Mouse (Mus musculus) mesoderm, embryonic 11.5 days (tissue): ENCODE measurements around the gene Pdgfra.

ENCODE experiments used
- DNase-seq: peaks from one replicate; pipeline ENCODE4 v3.0.0-alpha.2; 2012; ENCODE audit warnings: low read depth, low spot score

Pdgfra gene

DNA sequence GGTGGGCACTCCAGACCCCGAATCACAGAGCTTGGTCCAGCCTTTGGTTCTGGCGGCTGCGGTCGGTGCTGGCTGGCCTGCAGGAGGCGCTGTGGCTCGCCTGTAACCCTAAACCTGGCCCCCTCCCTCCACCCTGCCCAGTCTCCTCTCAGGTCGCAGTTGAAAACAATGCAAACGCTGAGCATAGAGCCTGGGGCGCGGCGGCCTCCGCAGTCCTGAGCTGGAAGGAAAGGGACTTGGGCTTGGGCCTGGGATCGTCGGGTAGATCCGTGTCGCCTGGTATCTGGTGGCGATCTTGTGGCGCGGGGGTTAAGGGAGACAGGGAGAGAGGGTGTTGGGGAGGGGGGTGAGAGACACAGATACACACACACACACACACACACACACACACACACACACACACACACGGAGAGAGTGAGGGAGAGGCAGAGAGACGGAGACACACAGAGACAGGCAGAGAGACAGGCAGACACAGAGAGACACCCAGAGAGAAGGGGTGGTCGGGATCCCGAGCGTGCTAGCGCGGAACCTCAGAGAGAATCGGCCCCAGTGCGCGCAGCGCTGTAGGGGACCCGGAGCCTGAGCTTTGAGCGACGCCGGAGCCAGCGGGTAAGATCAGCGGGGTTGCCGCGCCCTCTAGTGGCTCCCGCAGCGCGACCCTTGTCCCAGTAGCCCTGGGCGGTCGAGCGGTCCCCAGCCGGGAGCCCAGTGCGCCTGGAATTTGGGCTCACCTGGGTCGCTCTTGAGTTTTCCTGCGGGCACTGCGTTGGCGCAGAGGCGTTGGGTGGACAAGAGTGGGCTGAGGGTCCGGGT, 3.9 kb downstream of the Pdgfra start:
- DNase-seq, result peak; percentile 90

GRCm38 (mm10) chr5:75156554-75157036, 4.5 kb downstream of the Pdgfra start:
- DNase-seq, result peak; percentile 62

- peak; percentile 89 for DNase-seq
These were observed 4.9 kb downstream of the Pdgfra start for GRCm38 (mm10) chr5:75157038-75157437.

DNA sequence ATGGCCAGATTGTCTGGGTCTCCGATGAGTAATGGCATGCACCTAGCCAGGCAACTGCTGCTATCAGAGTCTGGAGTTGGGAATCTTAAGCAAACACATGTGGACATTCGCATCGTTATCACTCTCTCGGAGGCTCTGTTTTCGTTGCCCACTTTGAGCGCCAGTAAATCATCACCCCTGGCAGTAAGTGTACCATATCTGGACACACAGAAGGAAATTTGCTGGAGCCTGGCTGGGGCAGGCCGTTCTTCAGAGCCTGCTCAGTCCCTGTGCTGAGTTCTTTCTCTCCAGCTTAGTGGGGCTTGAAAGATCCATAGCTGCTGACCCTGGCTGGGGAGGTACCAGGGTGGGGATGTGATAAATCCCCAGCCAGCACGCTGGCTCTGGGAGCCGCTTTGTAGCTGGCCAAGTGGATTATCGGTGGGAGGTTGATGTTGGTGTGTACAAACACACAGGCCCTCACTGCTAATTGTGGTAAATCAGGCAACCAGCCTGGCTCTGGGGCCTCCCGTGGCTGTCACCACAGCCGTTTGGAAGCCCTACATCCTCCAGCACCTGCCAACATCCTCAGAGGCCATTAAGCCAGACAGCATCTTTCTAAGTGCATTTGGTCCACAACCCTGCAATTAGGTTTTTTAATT, 8.6 kb downstream of the Pdgfra start:
- peak; percentile 26 for DNase-seq

- DNase-seq, result no peak
These were observed 9.5 kb downstream of the Pdgfra start for GRCm38 (mm10) chr5:75161586-75161985.

- no peak for DNase-seq
These were observed 11.3 kb downstream of the Pdgfra start for GRCm38 (mm10) chr5:75163289-75163951.

DNA sequence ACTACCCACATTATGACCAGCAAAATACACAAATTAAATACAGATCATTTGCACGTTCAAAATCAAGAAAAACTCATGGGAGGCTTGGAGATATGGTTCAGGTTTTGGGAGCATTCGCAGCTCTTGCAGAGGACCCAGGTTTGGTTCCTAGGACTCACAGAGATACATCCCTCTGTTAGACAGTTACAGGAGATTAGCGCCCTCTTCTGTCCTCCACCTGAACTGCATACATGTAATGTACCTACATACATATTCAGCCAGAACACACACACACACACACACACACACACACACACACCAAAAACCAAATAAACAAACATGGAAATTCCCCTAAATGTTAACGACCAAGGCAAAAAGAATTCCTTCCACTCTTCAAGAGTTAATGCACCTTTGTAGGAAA, 12.6 kb downstream of the Pdgfra start:
- peak; percentile 47 for DNase-seq

DNA sequence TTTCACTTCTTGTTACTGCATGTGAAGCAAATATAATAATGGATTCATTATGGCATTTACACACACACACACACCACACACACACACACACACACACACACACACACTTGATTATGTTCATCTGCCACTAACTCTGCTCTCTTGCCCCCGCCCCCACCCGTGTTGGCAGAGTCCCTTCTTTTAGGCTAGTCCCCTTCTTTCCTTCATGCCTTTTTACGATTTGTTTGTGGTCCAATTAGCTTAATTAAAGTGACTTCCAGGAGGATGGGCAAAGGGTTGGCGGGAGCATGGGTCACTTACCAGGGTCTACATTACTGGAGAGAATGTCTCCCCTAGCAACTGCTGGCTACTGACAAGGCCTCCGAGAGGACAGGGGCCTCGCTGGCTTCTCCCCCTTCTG, 17.7 kb downstream of the Pdgfra start:
- no peak for DNase-seq

DNA sequence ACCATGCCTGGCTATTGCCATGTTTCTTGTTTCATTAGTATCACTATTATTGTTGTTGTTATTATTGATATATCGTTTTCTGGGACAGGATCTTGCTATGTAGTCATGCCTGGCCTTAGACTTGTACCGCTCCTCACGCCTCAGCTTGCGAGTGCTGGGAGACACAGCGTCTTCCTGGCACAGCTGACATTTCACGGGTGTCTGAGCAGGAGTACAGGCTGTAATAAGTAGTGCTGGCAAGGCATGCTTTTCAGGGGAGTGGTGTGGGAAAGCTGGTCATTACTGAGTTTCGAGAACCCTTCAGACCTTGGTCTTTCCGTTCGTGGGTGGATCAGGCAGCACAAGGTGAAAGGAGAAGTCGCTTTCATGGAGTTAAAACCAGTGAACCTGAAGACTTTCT, 19.8 kb downstream of the Pdgfra start:
- DNase-seq, result no peak

DNA sequence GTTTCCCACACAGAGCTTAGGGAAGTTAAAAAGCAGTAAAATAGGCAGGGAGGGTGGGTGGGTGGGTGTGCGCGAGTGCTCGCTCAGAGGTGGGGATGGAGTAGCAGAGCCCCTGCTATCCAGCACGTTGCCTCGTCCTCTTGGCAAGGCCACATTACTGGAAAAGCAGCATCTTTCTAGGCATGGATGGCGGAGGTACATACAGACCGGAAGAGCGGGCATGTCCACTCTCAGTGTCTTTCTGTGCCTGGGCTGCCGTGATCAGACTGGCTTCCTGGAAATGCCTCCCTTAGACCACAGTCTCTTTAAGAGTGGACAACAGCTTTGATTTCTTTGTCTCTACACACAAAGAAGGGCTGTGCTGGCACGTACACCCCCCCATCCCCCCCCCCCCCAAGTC, 27.2 kb downstream of the Pdgfra start:
- DNase-seq, result no peak

- no peak for DNase-seq
These were observed 27.7 kb downstream of the Pdgfra start for GRCm38 (mm10) chr5:75179726-75180290.

- DNase-seq, result no peak
These were observed 31.6 kb downstream of the Pdgfra start for GRCm38 (mm10) chr5:75183653-75184052.

- DNase-seq, result no peak
These were observed 32.0 kb downstream of the Pdgfra start for GRCm38 (mm10) chr5:75184112-75184511.

- DNase-seq, result no peak
These were observed 32.7 kb downstream of the Pdgfra start for GRCm38 (mm10) chr5:75184693-75185235.

DNA sequence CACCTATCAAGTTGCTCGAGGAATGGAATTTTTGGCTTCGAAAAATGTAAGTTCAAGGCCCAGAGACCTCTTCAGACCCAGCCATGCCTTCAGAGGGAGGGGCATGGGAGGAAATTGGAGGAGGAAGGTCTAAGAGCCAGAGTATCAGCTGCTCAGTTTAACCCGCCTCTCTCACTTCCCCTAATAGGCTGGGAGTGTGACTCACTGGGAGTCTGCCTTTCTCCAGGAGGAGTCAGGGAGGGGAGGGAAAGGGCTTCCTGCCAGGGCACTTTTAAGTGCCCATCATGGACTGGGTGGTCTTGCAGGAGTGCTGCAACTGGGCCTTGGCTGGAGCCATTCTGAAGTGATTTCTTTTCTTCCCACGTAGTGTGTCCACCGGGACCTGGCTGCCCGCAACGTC, 33.5 kb downstream of the Pdgfra start:
- DNase-seq, result no peak

- peak; percentile 29 for DNase-seq
These were observed 37.4 kb downstream of the Pdgfra start for GRCm38 (mm10) chr5:75189319-75189987.

DNA sequence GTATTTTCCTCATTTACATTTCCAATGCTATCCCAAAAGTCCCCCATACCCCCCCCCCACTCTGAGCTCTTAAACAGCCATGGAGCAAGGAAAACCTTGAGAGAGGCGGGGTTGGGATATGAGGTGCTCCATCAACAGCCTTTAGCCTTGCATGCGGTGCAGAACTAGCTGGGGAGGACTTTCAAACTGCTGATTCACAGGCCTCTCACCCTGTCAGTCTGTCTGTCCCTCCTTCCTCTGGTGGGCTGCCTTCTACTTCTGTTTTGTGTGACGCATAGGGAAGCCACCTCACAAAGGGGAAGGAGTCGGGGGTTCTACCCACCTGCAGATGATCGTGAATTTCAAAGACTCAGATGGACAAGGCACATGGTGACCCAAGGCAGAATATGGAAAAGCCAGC, 41.0 kb downstream of the Pdgfra start:
- DNase-seq, result no peak

DNA sequence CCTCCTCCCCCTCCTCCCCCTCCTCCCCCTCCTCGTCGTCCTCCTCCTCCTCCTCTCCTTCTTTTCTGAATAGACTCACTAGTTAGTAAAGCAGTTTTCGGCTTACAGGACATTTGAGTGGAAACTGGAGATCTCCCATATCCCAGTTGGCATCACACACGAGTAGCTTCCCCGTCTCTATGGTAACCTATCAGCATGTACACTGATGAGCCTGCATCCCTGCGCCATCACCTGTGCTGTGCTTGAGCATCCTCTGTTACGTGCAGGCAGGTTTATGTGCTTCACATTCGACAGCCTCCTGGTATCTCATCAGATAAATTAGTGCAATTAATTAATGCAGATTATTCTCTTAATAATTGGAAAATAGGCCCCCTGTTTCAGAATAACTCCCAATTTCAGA, 46.3 kb downstream of the Pdgfra start:
- no peak for DNase-seq

- no peak for DNase-seq
These were observed 47.7 kb downstream of the Pdgfra start for GRCm38 (mm10) chr5:75199698-75200365.

DNA sequence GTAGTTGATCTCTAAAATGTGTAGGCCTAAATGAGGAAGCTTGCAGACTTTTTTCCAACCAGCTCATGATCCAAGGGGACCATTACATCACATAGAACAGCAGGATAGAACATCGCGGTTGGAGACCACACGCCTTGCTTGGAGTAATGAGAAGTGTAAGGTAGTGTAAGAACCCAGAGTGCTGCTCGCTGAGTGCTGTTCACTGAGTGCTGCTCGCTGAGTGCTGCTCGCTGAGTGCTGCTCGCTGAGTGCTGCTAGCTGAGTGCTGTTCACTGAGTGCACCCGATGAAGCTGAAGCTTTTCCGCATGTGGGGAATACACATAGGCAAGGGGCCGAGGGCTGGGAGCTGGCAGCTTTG, 48.3 kb downstream of the Pdgfra start:
- no peak for DNase-seq

GRCm38 (mm10) chr5:75207905-75208304, 55.8 kb downstream of the Pdgfra start:
- DNase-seq, result no peak
